Mouse (Mus musculus): ENCODE results near the gene Gm3667. TPM values are rescaled to one million over a fixed set of nuclear protein-coding genes. Genes with fewer than 3 reads are reported as not detected.
A peak's percentile ranks its signal among the peaks of the same experiment; 100 is the strongest.
"Not testable (repeated sequence)": the region's sequence is repeated elsewhere in the genome, so short reads cannot be mapped to it uniquely, and the experiment has no call there.

Gene Gm3667
- not detected for total RNA-seq (2021)
- long read RNA-seq, experiment 1, result 0 reads
- long read RNA-seq, experiment 2, result 0 reads

DNA sequence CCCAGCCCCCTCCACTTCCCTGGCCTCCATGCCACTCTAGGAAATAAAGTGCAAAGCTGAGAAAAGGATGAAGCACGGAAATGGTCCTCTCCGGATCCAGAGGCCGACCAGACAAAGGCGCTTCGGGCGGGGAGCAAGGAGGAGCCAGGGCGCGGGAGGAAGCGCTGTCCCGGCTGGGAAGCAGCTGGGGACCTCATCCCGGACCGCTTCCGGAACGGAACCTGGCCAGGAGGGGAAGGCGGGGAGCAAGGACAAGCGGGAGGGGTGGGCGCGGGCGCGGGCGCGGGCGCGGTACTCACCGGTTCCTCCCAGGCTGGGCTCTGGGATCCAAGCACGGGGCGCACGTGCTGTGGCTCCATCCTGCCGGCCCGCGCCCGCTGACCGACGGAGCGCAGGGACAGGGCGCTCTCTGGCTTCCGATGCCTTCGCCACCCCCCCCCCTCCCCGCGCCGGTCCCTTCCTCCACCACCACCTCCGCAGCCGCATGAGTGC is at the start of gene Gm3667:
Gene Gm3667 (minus strand): TSS at position 442 of the 492 bp plus-strand sequence.
- DNase-seq, result peak; percentile 3 to 4

DNA sequence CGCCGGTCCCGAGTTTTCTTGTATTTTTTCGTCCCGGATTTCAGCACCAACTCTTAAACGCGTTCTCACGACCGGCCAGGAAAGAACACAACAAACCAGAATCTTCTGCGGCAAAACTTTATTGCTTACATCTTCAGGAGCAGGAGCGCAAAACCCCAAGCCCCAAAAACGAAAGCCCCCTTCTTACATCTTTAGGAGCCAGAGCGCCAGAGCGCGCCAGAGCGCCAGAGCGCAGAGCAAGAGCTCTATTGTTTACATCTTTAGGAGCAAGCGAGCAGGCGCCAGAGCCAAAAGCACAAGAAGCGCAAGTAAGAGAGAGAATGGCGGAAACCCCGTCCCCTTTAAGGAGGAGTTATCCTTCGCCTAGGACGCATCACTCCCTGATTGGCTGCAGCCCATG is 10.1 kb upstream of the Gm3667 start:
- DNase-seq, result not testable (repeated sequence)

DNA sequence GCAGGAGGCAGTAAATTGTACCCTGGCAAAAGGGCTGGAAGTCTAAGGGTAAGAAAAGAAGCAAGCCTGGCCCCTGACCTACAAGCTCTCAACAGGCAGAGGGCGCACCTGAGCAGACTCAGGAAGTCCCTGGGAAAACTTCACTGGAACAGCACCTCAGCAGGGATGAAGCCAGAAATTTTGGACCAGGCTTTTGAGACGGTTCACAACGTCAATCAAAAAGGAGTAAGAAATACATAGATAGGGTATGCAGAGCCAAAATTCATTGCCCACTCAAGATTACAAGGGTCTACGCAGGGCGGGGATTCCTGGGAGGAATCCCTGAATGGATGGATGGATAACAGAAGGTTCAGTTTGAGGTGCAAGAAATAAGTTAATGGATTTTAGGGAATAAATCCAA is 951 bp downstream of the Gm3667 start:
- DNase-seq, result peak in 1 of 2 experiments; percentile 1

DNA sequence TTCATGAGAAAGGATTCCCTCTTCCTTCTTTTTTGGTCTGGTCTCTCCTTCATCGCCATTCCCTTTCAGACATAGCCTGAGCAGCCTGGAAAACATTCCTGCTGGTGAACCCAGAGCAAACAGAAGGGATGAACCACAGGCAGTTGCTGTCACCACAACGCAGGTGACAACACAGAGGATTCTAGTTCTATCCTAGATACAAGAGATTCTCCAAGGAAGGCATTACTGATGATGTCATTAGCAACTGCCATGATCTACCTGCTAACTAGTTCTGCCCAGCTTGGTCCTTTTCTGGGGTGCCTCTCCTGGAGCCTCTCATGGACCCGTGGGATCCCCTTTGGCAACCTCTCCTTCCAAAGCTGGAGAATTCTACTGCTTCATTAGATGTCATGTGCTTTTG is 49.6 kb downstream of the Gm3667 start, which contains the start of gene Gm3642:
Gene Gm3642 (minus strand): TSS at position 101 of the 400 bp plus-strand sequence.
- DNase-seq, result not testable (repeated sequence)

DNA sequence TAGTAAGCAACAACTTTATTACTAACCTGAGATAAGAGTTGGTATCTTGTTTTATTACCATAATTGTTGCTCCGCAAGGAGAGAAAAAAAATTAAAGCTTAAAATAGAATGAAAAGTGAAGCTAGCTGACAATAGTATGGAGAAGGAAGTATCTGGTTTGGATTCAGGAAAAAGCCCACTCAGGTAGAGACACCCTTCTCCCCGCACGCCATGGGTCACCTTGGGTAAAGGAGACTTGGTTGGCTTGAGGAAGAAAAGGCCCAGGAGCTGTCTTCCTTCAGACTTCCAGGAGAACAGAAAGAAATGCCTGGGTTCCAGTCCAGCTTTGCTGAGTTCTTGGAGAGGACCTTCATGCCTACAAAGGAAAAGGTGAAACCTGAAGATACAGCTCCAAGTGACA is 66.5 kb downstream of the Gm3667 start:
- DNase-seq, result not testable (repeated sequence)

Other genes with a start within 250 kb of the Gm3667 start
- not detected for gene Gm10251, start 205.8 kb downstream of the Gm3667 start, total RNA-seq (2021)
- not detected for gene Gm8050, start 169.7 kb downstream of the Gm3667 start, total RNA-seq (2021)
- gene Gm3636, start 147.6 kb downstream of the Gm3667 start, total RNA-seq (2021), result under 1 TPM in 1 of 2 experiments, not detected in 1; 0.20 TPM
- gene Gm8362, start 115.6 kb downstream of the Gm3667 start, total RNA-seq (2021), result not detected
- not detected for gene Gm3642, start 49.7 kb downstream of the Gm3667 start, total RNA-seq (2021)
- not detected for gene Gm6356, start 83.9 kb upstream of the Gm3667 start, total RNA-seq (2021)
- gene Gm10406, start 137.5 kb upstream of the Gm3667 start, total RNA-seq (2021), result under 1 TPM in 1 of 2 experiments, not detected in 1; 0.20 TPM
- not detected for gene Gm3685, start 155.0 kb upstream of the Gm3667 start, total RNA-seq (2021)
- under 1 TPM in 1 of 2 experiments, not detected in 1; 0.50 TPM for gene Gm3696, start 210.7 kb upstream of the Gm3667 start, total RNA-seq (2021)
- gene Gm6676, start 235.4 kb upstream of the Gm3667 start, total RNA-seq (2021), result not detected

All from adrenal gland, postnatal 36 days (tissue).